Mouse (Mus musculus): ENCODE results near the gene Smim1. TPM values are rescaled to one million over a fixed set of nuclear protein-coding genes. Genes with fewer than 3 reads are reported as not detected.

The Smim1 gene
- total and polyA plus RNA-seq, 3 experiments = 118 to 219 (median 188) TPM

GRCm38 (mm10) chr4:154011646-154012089 lies 14.4 kb downstream of the Smim1 start, which contains the start of gene Lrrc47:
Gene Lrrc47, plus strand, starts transcription at chr4:154011731.
- Histone ChIP-seq H3K79me2 (ENCODE audit: control insufficient read depth, insufficient read depth, low read length, poor library complexity) (peaks cover 35% of the 10 kb centered on the region), H3K9me3 (replicated peaks; ENCODE audit: insufficient read depth, low read length) (no peaks in the 10 kb centered on the region), H3K9ac (ENCODE audit: control insufficient read depth, low read depth, low read length, poor library complexity, severe bottlenecking) (peak within 1 kb of the TSS; percentile 86), H3K4me1 (ENCODE audit: control insufficient read depth in 1 of 2, insufficient read depth in 2 of 2, low read length in 2 of 2) (peaks cover 0 to 13% of the 10 kb centered on the region in 2 experiments; a peak in 2 of 4 replicates), H3K4me3 (ENCODE audit: control insufficient read depth in 1 of 2, insufficient read depth in 1 of 2, low read depth in 2 of 2, low read length in 2 of 2) (peak within 1 kb of the TSS; percentile 96), H3K27me3 (ENCODE audit: control insufficient read depth in 1 of 2, insufficient read depth in 2 of 2, low read length in 2 of 2) (no peaks in the 10 kb centered on the region), H3K27ac (ENCODE audit: control insufficient read depth, low read depth, low read length) (peak within 1 kb of the TSS; percentile 32), H3K36me3 (ENCODE audit: control insufficient read depth in 1 of 2, insufficient read depth in 2 of 2, low read length in 2 of 2) (peaks cover 1 to 4% of the 10 kb centered on the region in 2 experiments; a peak in 3 of 4 replicates)
- DNase-seq (ENCODE audit: low read depth, low spot score) = peak; percentile 87
- TF ChIP-seq MAX (IDR thresholded peaks at IDR 0.05; ENCODE audit: low read length) = peak; percentile 84; the same call in 1 of the 2 replicates
- TF ChIP-seq MAFK (IDR thresholded peaks at IDR 0.05; ENCODE audit: borderline replicate concordance, low read depth, low read length) = no peak
- TF ChIP-seq NRF1 (IDR thresholded peaks at IDR 0.05; ENCODE audit: insufficient read depth, low read depth, low read length, poor library complexity, severe bottlenecking) = peak; percentile 38; the same call in 1 of the 2 replicates
- peak; percentile 85 for TF ChIP-seq MXI1 (IDR thresholded peaks at IDR 0.05; ENCODE audit: low read depth, low read length)
- no peak for TF ChIP-seq EP300 (IDR thresholded peaks at IDR 0.05; ENCODE audit: low read depth in 1 of 2, low read length in 2 of 2)
- TF ChIP-seq MEF2A (IDR thresholded peaks at IDR 0.05; ENCODE audit: extremely low read depth, insufficient replicate concordance, low read depth, low read length, poor library complexity, severe bottlenecking) = 0 out of 2 replicates have a peak, but pooled peaks have one; percentile 29
- peak; percentile 94 for TF ChIP-seq ELF1 (IDR thresholded peaks at IDR 0.05; ENCODE audit: low read depth, low read length)
- no peak for TF ChIP-seq ZKSCAN1 (IDR thresholded peaks at IDR 0.05; ENCODE audit: low read depth, low read length)
- TF ChIP-seq CHD1 (IDR thresholded peaks at IDR 0.05; ENCODE audit: low read depth, low read length) = 0 out of 2 replicates have a peak, but pooled peaks have one; percentile 24
- TF ChIP-seq POLR2AphosphoS5 (IDR thresholded peaks at IDR 0.05; ENCODE audit: borderline replicate concordance, low read depth, low read length) = no peak
- no peak for TF ChIP-seq CTCF (IDR thresholded peaks at IDR 0.05 in 2 of 3, conservative IDR thresholded peaks at IDR 0.05 in 1 of 3; ENCODE audit: control insufficient read depth in 1 of 3, insufficient read depth in 1 of 3, low read depth in 2 of 3, low read length in 3 of 3, poor library complexity in 1 of 3, severe bottlenecking in 1 of 3)
- TF ChIP-seq POLR2A (IDR thresholded peaks at IDR 0.05; ENCODE audit: control insufficient read depth in 1 of 2, insufficient read depth in 1 of 2, low read depth in 1 of 2, low read length in 2 of 2, poor library complexity in 1 of 2) = peak; percentile 65 to 92
- peak; percentile 77 for TF ChIP-seq TBP (IDR thresholded peaks at IDR 0.05; ENCODE audit: low read depth, low read length)
- TF ChIP-seq KAT2A (conservative IDR thresholded peaks at IDR 0.05; ENCODE audit: low read depth, low read length) = peak; percentile 77; the same call in 1 of the 2 replicates
- peak; percentile 79 for TF ChIP-seq NELFE (IDR thresholded peaks at IDR 0.05; ENCODE audit: low read depth, low read length)
- peak; percentile 66; the same call in 1 of the 2 replicates for TF ChIP-seq MAZ (IDR thresholded peaks at IDR 0.05; ENCODE audit: low read depth, low read length)
- no peak for TF ChIP-seq ETS1 (IDR thresholded peaks at IDR 0.05; ENCODE audit: low read depth, low read length)
- TF ChIP-seq MYC (IDR thresholded peaks at IDR 0.05; ENCODE audit: low read depth, low read length) = peak; percentile 76
- TF ChIP-seq ZMIZ1 (IDR thresholded peaks at IDR 0.05; ENCODE audit: low read depth, low read length) = peak; percentile 67
- 0 out of 2 replicates have a peak, but pooled peaks have one; percentile 27 for TF ChIP-seq USF1 (IDR thresholded peaks at IDR 0.05; ENCODE audit: low read depth, low read length)
- TF ChIP-seq SIN3A (IDR thresholded peaks at IDR 0.05; ENCODE audit: low read length) = peak; percentile 89
- peak; percentile 95 for TF ChIP-seq HCFC1 (IDR thresholded peaks at IDR 0.05; ENCODE audit: low read depth, low read length)
- TF ChIP-seq TCF12 (IDR thresholded peaks at IDR 0.05; ENCODE audit: low read depth, low read length) = peak; percentile 85
- peak; percentile 46; the same call in 1 of the 2 replicates for TF ChIP-seq GABPA (IDR thresholded peaks at IDR 0.05; ENCODE audit: low read depth, low read length)
